8 mouse cellular contexts compared by ENCODE assay signal in genomic region chr12:28055518-28056280, GRCm38 (mm10).
DNase-seq lines count a peak whose midpoint lies in the region; ATAC-seq lines count a peak whose summit lies in the region.

No protein-coding gene starts in this region.

- H3K27ac ChIP-seq in neural tube, embryonic 11.5 days (ENCODE audit: low read depth, low read length), result no peak overlapping the region

- H3K4me3 ChIP-seq in neural tube, embryonic 11.5 days (ENCODE audit: low read depth, low read length), result no peak overlapping the region

- H3K27me3 ChIP-seq in neural tube, embryonic 11.5 days (ENCODE audit: control insufficient read depth, insufficient read depth, low read length), result no peaks in the 10 kb centered on the region

- H3K4me1 ChIP-seq in neural tube, embryonic 11.5 days (ENCODE audit: control insufficient read depth, insufficient read depth, low read length), result no peaks in the 10 kb centered on the region

- 50% methylated on average over 4 of the region's 4 CpGs for WGBS in neural tube, embryonic 11.5 days

- no peaks in the 10 kb centered on the region for H3K9me3 ChIP-seq in neural tube, embryonic 11.5 days (ENCODE audit: control insufficient read depth, low read length)

- peak; percentile 13 to 75 for DNase-seq in adrenal gland, adult (ENCODE audit: inconsistent age in 2 of 2, low spot score in 1 of 2)
- no peak for DNase-seq in adrenal gland, postnatal 4 days (ENCODE audit: low spot score in 2 of 2)
- peak; percentile 50 for DNase-seq in neural tube, embryonic 11.5 days (ENCODE audit: low spot score)
- DNase-seq in neural tube, embryonic 10.5 days (ENCODE audit: extremely low spot score, low spot score), result no peak
- DNase-seq in layer of hippocampus, postnatal 25 days (ENCODE audit: extremely low spot score in 1 of 2, low spot score in 1 of 2), result peak; percentile 12 to 49
- DNase-seq in right cerebral cortex, postnatal 10 days (ENCODE audit: low spot score in 2 of 2), result peak; percentile 79 to 80
- DNase-seq in spleen, adult 18-20 months, result no peak
- no peak for DNase-seq in B cell, adult 2 months

- H3K36me3 ChIP-seq in neural tube, embryonic 11.5 days (ENCODE audit: control insufficient read depth, insufficient read depth, low read length), result no peaks in the 10 kb centered on the region

- H3K4me2 ChIP-seq in neural tube, embryonic 11.5 days (ENCODE audit: low read depth), result no peak overlapping the region

- ATAC-seq in neural tube, embryonic 11.5 days (ENCODE audit: insufficient read depth, low FRiP score, low TSS enrichment), result peak; percentile 27; the same call in 1 of the 2 replicates

- no peak overlapping the region for H3K9ac ChIP-seq in neural tube, embryonic 11.5 days (ENCODE audit: low read length)

Comparison
In these comparisons a context has a peak if more than half of its experiments do, and no peak if none do; other contexts are left out.
1. DNase-seq: peak in adrenal gland, adult (2 of 2), neural tube, embryonic 11.5 days (single experiment), layer of hippocampus, postnatal 25 days (2 of 2) and right cerebral cortex, postnatal 10 days (2 of 2); none in adrenal gland, postnatal 4 days (0 of 2), neural tube, embryonic 10.5 days (single experiment), spleen, adult 18-20 months (0 of 2) and B cell, adult 2 months (0 of 2).